Mouse (Mus musculus) ES-E14 (cell line): ENCODE measurements at regions not wholly inside any gene's neighbourhood (a gene's known extent, or its start where the extent isn't known, plus 50 kb on each side); places are given as distances from the start of the nearest gene placed in this dataset.

Experiments
- DNase-seq: peaks from one replicate; pipeline ENCODE4 v3.0.0-alpha.2; 2013; ENCODE audit warnings: low read depth, low spot score
- H3K27ac ChIP-seq: 2 replicates; pipeline ENCODE4 v1.5.1; 2012; ENCODE audit warnings: low read depth, mild to moderate bottlenecking, low read length, moderate library complexity, mixed read lengths; ENCODE audit not compliant: poor library complexity, insufficient read depth, severe bottlenecking
- H3K36me3 ChIP-seq: 2 replicates; pipeline ENCODE4 v1.6.1; 2012; ENCODE audit warnings: mild to moderate bottlenecking, low read length, moderate library complexity, mixed read lengths; ENCODE audit not compliant: control insufficient read depth, poor library complexity, insufficient read depth, severe bottlenecking
- H3K4me1 ChIP-seq, 2 experiments: fragments of 150-350 bp in 1 of 2; sonication (generic) in 1 of 2; 2 replicates each; pipeline ENCODE4 v1.6.1; 2012; ENCODE audit warnings: low read length in 2 of 2, mild to moderate bottlenecking in 1 of 2, mixed read lengths in 1 of 2; ENCODE audit not compliant: control insufficient read depth in 2 of 2, insufficient read depth in 2 of 2, poor library complexity in 1 of 2
- H3K4me3 ChIP-seq, 2 experiments: fragments of 150-350 bp in 1 of 2; sonication (generic) in 1 of 2; 2 replicates each; pipeline ENCODE4 v1.5.1; 2012; ENCODE audit warnings: low read length in 2 of 2, low read depth in 1 of 2, mild to moderate bottlenecking in 1 of 2, mixed read lengths in 1 of 2; ENCODE audit not compliant: insufficient read depth in 1 of 2, poor library complexity in 1 of 2, severe bottlenecking in 1 of 2
- H3K9ac ChIP-seq: 2 replicates; pipeline ENCODE4 v1.6.1; 2012; ENCODE audit warnings: low read depth, mild to moderate bottlenecking, low read length, mixed read lengths; ENCODE audit not compliant: poor library complexity, insufficient read depth, severe bottlenecking
- H3K9me3 ChIP-seq: fragments of 150-350 bp; sonication (generic); 2 replicates; pipeline ENCODE4 v1.6.1; 2012; ENCODE audit warnings: low read depth, mild to moderate bottlenecking, low read length; ENCODE audit not compliant: control insufficient read depth, insufficient read depth
- CHD2 ChIP-seq: IDR thresholded peaks from 2 replicates; pipeline ENCODE4 v1.6.1; 2014; ENCODE audit warnings: mild to moderate bottlenecking, low read depth, low read length, inconsistent platforms
- HCFC1 ChIP-seq: IDR thresholded peaks from 2 replicates; pipeline ENCODE4 v1.6.1; 2012; ENCODE audit warnings: low read length, inconsistent platforms, borderline replicate concordance; ENCODE audit not compliant: insufficient read depth
- MAFK ChIP-seq: IDR thresholded peaks from 2 replicates; pipeline ENCODE4 v1.6.1; 2014; ENCODE audit warnings: mild to moderate bottlenecking, low read depth, low read length, inconsistent platforms; ENCODE audit not compliant: insufficient read depth
- ZC3H11A ChIP-seq: IDR thresholded peaks from 2 replicates; pipeline ENCODE4 v1.6.1; 2012; ENCODE audit warnings: low read depth, mild to moderate bottlenecking, inconsistent platforms, low read length, borderline replicate concordance
- ZNF384 ChIP-seq: IDR thresholded peaks from 2 replicates; pipeline ENCODE4 v1.6.1; 2012; ENCODE audit warnings: low read depth, low read length, inconsistent platforms
- in situ Hi-C, 2 experiments: fragments of 600-800 bp; cut with MboI; formaldehyde crosslinking; loops; one replicate each; pipeline ENCODE4 v1.15.1; 2025; ENCODE audit warnings: low sequenced_read_pairs in 2 of 2, inconsistent platforms in 1 of 2; ENCODE audit not compliant: unreplicated experiment in 2 of 2

- Histone ChIP-seq H3K27ac (no peak overlapping the region), H3K9ac (no peak overlapping the region), H3K36me3 (no peaks in the 10 kb centered on the region), H3K4me3 (no peak overlapping the region), H3K9me3 (no peaks in the 10 kb centered on the region), H3K4me1 (0 out of 4 replicates have a peak, but pooled peaks cover 3% of the 10 kb centered on the region in 2 experiments)
- in situ Hi-C loops: no loop called here
- TF ChIP-seq ZNF384: no peak
- no peak for TF ChIP-seq ZC3H11A
- no peak for TF ChIP-seq CHD2
- no peak for TF ChIP-seq MAFK
- TF ChIP-seq HCFC1: no peak
- DNase-seq: no peak
These were observed 92.0 kb upstream of the Cited2 start for GRCm38 (mm10) chr10:17630861-17631581.

DNA sequence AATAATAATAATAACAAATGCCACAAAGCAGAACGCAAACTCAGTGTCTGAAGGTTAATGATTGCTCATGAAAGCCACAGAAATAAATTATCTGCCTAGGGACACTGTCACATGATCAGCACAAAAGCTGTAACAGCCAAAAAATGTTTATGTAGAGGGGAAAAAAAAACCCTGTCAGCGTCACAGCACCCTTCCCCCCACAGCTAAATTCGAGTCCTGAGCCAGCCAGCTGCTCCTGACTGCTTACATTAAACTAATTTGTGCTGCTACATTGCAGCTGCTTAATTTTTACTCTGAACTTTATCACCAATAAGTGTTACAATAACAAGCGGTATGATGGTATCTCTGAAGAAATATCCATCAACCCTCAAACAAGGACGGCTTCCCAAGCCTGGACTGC is 91.2 kb upstream of the Cited2 start:
- Histone ChIP-seq H3K27ac (no peak overlapping the region), H3K9ac (no peak overlapping the region), H3K36me3 (no peaks in the 10 kb centered on the region), H3K4me1 (peaks cover 3 to 5% of the 10 kb centered on the region in 2 experiments; a peak in 1 of 4 replicates), H3K9me3 (no peaks in the 10 kb centered on the region), H3K4me3 (no peak overlapping the region)
- in situ Hi-C loops: no loop called here
- no peak for DNase-seq
- TF ChIP-seq ZC3H11A: no peak

GRCm38 (mm10) chr10:17632959-17633674 is 89.9 kb upstream of the Cited2 start:
- no peak overlapping the region for H3K27ac ChIP-seq
- no peak overlapping the region for H3K4me3 ChIP-seq
- no peaks in the 10 kb centered on the region for H3K36me3 ChIP-seq
- TF ChIP-seq HCFC1: no peak
- no peak for TF ChIP-seq MAFK
- in situ Hi-C loops: no loop called here
- H3K9ac ChIP-seq: no peak overlapping the region
- no peaks in the 10 kb centered on the region for H3K9me3 ChIP-seq
- DNase-seq: no peak
- peaks cover 3 to 5% of the 10 kb centered on the region in 2 experiments; a peak in 1 of 4 replicates for H3K4me1 ChIP-seq

DNA sequence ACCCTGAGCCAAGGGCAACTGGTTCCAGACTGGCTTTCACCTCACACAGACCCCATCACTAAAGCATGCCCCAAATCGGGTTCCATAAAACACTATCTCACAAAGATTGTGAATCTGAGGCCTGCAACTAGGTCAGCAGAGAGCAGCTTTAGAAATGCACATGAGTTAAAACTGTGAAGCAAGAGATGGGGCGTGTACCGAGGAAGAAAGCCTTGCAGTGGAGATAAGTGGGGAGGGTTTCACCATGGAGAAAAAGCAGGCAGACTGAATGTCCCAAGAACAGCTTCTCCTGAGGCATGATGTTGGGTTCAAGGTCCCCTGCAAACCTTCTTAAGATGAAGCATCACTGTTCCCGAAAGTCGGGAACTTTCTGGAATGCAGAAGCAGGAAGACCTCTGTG is 77.7 kb upstream of the Cited2 start:
- in situ Hi-C loops: no loop called here

More for the DNA sequence above, 77.7 kb upstream of the Cited2 start:
- H3K9me3 ChIP-seq: no peaks in the 10 kb centered on the region
- DNase-seq: no peak
- H3K4me3 ChIP-seq: no peak overlapping the region
- H3K9ac ChIP-seq: no peak overlapping the region
- no peaks in the 10 kb centered on the region for H3K36me3 ChIP-seq
- no peak overlapping the region for H3K27ac ChIP-seq
- no peak for TF ChIP-seq CHD2
- no peak for TF ChIP-seq MAFK
- no peak for TF ChIP-seq HCFC1
- TF ChIP-seq ZC3H11A: no peak
- no peak for TF ChIP-seq ZNF384
- H3K4me1 ChIP-seq: peaks cover 0 to 5% of the 10 kb centered on the region in 2 experiments; a peak in 1 of 4 replicates
